Mouse (Mus musculus): ENCODE measurements around the gene Dnmt3c.

Dnmt3c gene

DNA sequence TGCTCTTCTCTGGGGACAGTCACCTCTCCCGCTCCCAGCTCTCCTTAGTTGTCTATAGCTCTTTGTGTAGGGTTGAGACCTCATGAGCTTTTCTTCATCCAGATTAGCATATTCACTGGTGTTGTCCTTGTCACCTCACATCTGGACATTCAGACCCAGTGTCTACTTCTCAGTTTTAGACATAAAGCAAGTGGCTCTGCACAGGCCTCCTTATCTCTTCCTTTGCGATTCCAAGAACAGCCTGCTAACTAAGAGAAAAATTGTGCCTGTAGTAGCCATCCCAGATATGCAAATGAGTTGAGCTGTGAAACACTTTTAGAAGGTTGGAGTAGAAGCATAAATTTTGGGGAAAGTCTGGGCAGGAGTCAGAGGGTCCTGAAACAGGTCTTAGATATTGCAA, 28.0 kb downstream of the Dnmt3c start:
- no peak for DNase-seq

DNA sequence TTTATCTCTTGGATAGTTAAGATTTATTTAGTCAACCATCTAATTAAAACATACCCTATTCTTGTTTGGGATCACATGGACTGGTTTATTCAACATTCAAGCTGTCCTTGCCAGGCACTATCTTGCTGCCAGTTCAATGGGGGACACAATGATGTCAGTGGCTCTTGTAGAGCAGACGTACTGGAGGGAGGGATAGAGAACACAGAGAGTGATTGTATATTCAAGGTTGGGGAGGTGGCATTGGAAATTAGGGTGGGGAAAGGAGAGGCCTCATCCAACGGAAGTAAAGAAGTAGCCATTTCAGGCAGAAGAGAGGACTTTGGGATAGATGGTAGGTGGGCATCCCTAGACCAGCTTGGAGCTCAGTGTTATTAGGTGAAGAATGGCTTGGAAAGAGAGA, 28.4 kb downstream of the Dnmt3c start:
- no peak for DNase-seq

DNA sequence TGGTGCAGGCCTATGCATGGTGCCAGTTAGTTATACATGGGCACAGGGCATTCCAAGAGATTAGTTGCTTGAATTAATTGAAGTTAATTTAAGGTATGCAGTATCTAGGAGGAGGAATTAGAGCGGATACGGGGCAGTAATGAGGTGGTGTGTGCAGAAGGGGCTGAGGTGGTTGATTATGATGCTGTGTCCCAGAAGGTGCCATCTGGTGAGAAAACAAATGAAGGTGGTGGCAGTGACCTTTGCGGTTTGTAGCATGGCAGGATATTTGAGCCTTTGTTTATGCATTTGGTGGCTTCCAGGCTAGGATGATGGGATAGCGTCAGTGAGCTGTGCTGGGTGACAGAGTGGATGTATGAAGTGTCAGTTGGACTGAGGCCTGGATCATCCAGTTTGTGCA, 28.8 kb downstream of the Dnmt3c start:
- no peak for DNase-seq

DNA sequence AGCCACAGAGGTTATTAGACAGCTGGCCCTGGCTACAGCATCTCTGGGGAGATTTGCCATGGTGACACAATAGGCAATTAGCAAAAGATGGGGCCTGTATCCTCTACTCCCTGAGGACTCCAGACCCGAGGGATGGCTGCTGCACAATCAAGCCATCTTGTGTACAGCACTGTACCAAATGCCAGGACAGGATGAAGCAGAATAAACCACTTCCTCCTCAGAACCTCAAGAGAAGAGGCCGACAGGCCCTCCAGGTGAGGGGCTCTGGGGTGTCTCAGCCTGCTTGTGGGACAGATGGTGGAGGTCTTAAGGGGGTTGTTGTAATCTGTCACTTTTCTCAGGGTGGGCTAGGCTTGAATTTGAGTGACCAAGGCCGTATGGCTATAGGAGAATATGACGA, 37.6 kb downstream of the Dnmt3c start:
- DNase-seq, result no peak

DNA sequence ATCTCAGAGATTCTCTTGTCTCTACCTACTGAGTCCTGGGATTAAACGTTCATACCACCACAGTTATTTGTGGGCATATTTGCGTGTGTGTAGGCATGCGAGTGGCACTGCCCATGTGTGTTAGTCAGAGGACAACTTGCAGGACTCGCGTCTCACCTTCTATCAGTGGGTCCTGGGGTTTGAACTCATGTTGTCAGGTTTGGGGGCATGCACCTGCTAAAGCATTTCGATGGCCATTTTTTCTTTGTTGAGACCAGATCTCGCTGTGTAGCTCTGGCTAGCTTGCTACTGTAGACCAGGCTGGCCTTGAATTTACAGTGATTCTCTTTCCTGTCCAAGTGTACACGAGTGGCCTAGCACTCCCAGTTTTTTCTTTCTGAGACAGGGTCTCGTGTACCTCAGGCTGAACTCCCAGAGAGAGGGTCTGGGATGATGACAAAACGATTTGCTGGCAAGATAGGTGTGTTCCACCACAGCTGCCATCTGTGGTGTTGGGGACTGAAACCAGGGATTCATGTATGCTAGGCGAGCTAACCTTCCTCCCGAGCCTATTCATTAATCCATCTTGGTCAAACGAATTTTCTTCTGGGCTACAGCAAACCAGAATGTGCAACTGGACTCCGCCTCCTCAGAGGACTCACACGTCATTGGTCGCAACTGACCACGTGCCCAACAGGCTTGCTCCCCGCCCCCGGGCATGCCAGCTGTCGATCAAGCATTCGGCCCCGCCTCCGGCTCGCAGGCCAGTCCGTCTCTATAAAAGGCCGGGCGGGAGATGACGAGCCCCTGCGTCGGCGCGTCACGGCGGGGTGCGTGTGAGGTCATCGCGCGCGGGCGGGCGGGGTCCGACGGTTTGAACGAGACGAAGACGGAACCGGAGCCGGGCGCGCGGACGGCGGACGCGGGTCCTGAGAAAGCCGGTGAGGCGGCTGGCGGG, 44.3 kb downstream of the Dnmt3c start, which contains the start of gene Mapre1:
Gene Mapre1, plus strand, starts transcription at position 775 of the 937 bp plus-strand sequence.
- peak; percentile 100 for DNase-seq

GRCm38 (mm10) chr2:153741437-153742065, 45.1 kb downstream of the Dnmt3c start:
- no peak for DNase-seq

- DNase-seq, result no peak
These were observed 51.5 kb downstream of the Dnmt3c start for GRCm38 (mm10) chr2:153747994-153748393.

- DNase-seq, result no peak
These were observed 53.9 kb downstream of the Dnmt3c start for GRCm38 (mm10) chr2:153750363-153750762.

GRCm38 (mm10) chr2:153762121-153762520, 65.7 kb downstream of the Dnmt3c start:
- DNase-seq, result no peak

DNA sequence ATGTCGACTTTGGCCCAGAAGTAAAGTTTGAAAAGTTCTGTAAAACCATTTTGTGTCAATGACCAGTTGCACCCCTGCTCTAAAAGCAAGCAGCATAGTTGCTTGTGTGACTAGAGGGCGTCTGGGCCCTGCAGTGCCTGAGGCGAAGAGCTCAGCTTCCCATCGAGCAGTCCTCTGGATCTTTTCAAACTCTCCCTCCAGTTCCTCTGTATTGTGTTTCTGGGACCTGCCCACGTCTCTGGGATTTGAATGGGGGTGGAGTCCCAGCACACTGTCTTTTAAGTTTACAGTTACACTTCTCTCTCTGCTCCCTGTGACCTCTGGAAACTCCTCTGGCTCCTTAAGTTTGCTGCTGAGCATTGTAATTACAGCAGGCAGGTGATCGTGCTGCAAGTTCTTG, 71.0 kb downstream of the Dnmt3c start:
- DNase-seq, result no peak

- DNase-seq, result no peak
These were observed 72.4 kb downstream of the Dnmt3c start for GRCm38 (mm10) chr2:153768881-153769280.

GRCm38 (mm10) chr2:153772950-153773349, 76.5 kb downstream of the Dnmt3c start:
- DNase-seq, result no peak

- DNase-seq, result no peak
These were observed 79.0 kb downstream of the Dnmt3c start for GRCm38 (mm10) chr2:153775472-153775871.

DNA sequence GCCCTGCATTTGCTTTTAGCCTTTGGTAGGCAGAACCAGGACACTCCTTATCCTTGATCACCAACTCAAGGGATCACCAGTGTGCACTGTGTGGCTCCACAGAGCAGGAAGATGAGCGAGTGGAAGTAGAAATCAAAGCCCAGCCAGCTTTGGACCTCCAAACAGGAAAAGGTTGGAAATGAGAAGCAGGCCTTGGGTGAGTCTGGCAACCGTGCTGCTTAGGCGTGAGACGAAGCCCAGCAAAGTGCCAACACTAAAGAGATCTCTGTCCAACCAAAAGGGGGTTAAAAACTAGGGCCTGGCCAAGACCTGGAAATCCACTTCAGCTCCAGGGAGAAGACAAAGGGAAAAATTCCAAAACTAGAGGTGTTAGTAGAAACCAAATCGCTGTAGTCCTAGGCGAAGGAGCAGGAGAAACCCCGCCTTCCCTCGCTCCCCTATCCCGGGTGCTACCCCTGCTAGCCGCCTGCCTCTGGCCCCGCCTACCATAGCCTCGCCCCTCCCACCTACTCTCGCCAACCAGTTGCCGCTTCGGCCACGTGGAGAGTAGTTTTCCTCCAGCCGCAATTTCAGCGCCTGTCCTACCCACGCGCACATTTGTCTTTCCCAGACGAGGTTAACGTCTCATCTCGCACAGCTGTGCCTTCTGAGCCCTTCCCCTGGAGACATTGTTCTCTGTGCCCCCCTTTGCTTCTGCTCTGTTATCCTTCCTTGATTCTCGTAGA, 82.3 kb downstream of the Dnmt3c start:
- peak; percentile 20 for DNase-seq
